Mouse (Mus musculus) heart, adult 2 months (tissue): ENCODE data around the gene Rhobtb1. TPM values are rescaled to one million over a fixed set of nuclear protein-coding genes. Genes with fewer than 3 reads are reported as not detected.

Source experiments
- DNase-seq, 2 experiments: peaks; one replicate each; pipeline ENCODE4 v3.0.0; 2021
- H3K27ac ChIP-seq: fragments of 200-600 bp; 2 replicates; pipeline ENCODE4 v1.8.1; 2022
- H3K27me3 ChIP-seq: fragments of 200-500 bp; 2 replicates; pipeline ENCODE4 v1.6.1; 2012; ENCODE audit warnings: mild to moderate bottlenecking, low read length, inconsistent platforms, mixed read lengths; ENCODE audit not compliant: control insufficient read depth, insufficient read depth
- H3K36me3 ChIP-seq: fragments of 200-500 bp; 2 replicates; pipeline ENCODE4 v1.6.1; 2012; ENCODE audit warnings: low read length, inconsistent platforms; ENCODE audit not compliant: control insufficient read depth, insufficient read depth
- H3K4me1 ChIP-seq: fragments of 200-500 bp; 2 replicates; pipeline ENCODE4 v1.6.1; 2011; ENCODE audit warnings: low read length; ENCODE audit not compliant: control insufficient read depth, insufficient read depth
- H3K4me3 ChIP-seq: fragments of 200-600 bp; 2 replicates; pipeline ENCODE4 v1.8.1; 2022
- H3K79me2 ChIP-seq: fragments of 200-500 bp; replicated peaks from 2 replicates; pipeline ENCODE4 v1.6.1; 2012; ENCODE audit warnings: mild to moderate bottlenecking, inconsistent platforms, low read length, moderate library complexity, mixed read lengths; ENCODE audit not compliant: control insufficient read depth, insufficient read depth
- H3K9ac ChIP-seq: fragments of 200-500 bp; 2 replicates; pipeline ENCODE4 v1.6.1; 2012; ENCODE audit warnings: low read depth, mild to moderate bottlenecking, control low read depth, inconsistent platforms, low read length, mixed read lengths
- CTCF ChIP-seq: fragments of 200-600 bp; IDR thresholded peaks from 2 replicates; pipeline ENCODE4 v1.8.1; 2022; ENCODE audit warnings: antibody characterized with exemption, mild to moderate bottlenecking, moderate library complexity
- EP300 ChIP-seq: fragments of 200-500 bp; IDR thresholded peaks from 2 replicates; pipeline ENCODE4 v1.6.1; 2011; ENCODE audit warnings: low read depth, low read length, control low read depth; ENCODE audit not compliant: insufficient read depth
- POLR2A ChIP-seq: fragments of 200-500 bp; IDR thresholded peaks from 2 replicates; pipeline ENCODE4 v1.6.1; 2011; ENCODE audit warnings: mild to moderate bottlenecking, low read depth, low read length, control low read depth; ENCODE audit not compliant: insufficient read depth
- WGBS: fragments of 180-500 bp; shearing (Covaris S2); methylation state at CpG from one replicate; pipeline ENCODE4 v1.1.7; 2018; 5-methylcytosine and 5-hydroxymethylcytosine counted together
- intact Hi-C: fragments of 180-260 bp; cut with DNase I; formaldehyde crosslinking; loops from one replicate; pipeline ENCODE4 v1.15.1; 2025
- polyA plus RNA-seq: library from polyadenylated mRNA; depleted of rRNA; stranded (reverse); fragments of >200 nt; gene quantifications from 2 replicates; pipeline ENCODE4 v1.2.3, GENCODE M21; 2012
- total RNA-seq, 2 experiments: library from RNA; stranded (reverse); gene quantifications; 2 replicates each; pipeline ENCODE4 v1.2.3; 2021

Rhobtb1 gene
- total and polyA plus RNA-seq, 3 experiments = 65.5 to 160 (median 123) TPM

DNA sequence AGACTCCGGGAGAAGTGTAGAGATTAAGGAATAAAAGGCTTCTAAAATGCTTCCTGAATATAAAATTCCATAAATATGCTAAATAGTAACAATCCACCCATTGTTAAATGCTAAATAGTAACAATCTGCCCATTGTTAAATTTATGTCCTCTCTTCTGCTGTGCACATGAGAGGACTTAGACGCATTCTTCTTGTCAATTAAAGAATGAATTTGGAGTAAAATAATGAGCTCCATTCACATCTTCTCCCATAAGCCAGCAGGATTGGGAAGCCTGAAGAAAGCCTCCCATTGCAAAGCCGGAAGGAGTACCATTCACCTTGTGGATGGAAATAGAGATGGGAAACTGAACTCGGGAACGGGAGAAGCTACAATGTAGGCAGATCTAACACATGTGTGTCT, 20.6 kb upstream of the Rhobtb1 start:
- no peak for DNase-seq
- Histone ChIP-seq H3K27ac (no peak overlapping the region), H3K27me3 (no peaks in the 10 kb centered on the region), H3K4me3 (no peak overlapping the region), H3K36me3 (no peaks in the 10 kb centered on the region), H3K9ac (no peak overlapping the region), H3K4me1 (no peaks in the 10 kb centered on the region), H3K79me2 (no peaks in the 10 kb centered on the region)
- intact Hi-C loops = no loop called here
- 78% methylated on average over 5 of the region's 5 CpGs for WGBS
- TF ChIP-seq POLR2A (no peak), CTCF (no peak), EP300 (no peak)

DNA sequence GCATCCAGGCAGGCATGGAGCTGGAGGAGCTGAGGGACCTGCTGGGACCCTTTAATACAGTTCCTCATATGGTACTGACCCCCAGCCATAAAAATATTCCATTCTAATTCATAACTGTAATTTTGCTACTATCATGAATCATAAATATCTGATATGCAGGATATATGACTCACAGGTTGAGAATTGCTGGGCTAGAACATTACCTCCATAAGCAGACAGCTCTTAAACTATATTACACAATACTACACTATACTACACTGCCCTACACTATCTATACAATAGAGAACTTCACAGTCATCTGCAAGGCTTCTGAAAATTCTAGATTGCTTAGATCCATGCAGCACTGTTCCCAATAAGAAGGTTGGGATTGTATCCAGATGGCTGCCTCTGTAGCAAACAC, 16.9 kb upstream of the Rhobtb1 start:
- no peak for DNase-seq
- no peaks in the 10 kb centered on the region for H3K27me3 ChIP-seq
- intact Hi-C loops = no loop called here
- H3K9ac ChIP-seq = no peak overlapping the region
- H3K4me3 ChIP-seq = no peak overlapping the region
- TF ChIP-seq POLR2A (no peak), CTCF (no peak), EP300 (no peak)
- no peaks in the 10 kb centered on the region for H3K4me1 ChIP-seq
- no peaks in the 10 kb centered on the region for H3K36me3 ChIP-seq
- no peak overlapping the region for H3K27ac ChIP-seq
- no peaks in the 10 kb centered on the region for H3K79me2 ChIP-seq

DNA sequence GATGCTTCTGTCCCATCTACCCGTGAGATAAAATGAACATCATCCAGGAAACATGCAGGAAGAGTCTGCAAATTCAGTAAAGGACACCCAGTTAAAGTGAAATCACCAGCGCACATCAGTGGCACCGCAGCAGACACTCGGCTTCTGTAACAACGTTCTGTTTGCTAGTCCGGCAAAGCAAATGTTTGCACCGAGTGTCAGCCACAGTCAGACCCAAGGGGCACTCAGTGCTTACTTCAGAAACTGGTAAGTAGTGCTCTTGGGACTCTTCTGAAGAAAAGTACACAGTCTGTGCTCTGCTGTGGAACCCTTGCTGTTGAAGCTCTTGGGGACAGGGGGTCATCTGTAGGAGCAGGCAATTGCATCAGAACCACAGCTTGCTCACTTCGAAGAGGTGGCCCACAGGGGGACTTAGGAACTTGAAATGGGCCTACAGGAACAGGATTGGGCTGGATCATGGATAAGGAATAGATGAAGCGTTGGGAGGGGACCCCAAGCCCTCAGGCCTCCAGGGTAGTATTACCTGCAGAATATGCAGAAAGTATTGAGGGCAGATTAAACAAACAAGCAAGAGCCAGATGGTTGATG, 14.9 kb upstream of the Rhobtb1 start:
- H3K27ac ChIP-seq = no peak overlapping the region
- WGBS = 42% methylated on average over 9 of the region's 9 CpGs
- TF ChIP-seq CTCF = no peak
- TF ChIP-seq POLR2A = no peak
- no peak for TF ChIP-seq EP300
- H3K36me3 ChIP-seq = no peaks in the 10 kb centered on the region
- no peak for DNase-seq
- H3K27me3 ChIP-seq = no peaks in the 10 kb centered on the region
- no peak overlapping the region for H3K4me3 ChIP-seq
- intact Hi-C loops = no loop called here
- no peaks in the 10 kb centered on the region for H3K79me2 ChIP-seq
- no peak overlapping the region for H3K9ac ChIP-seq
- H3K4me1 ChIP-seq = no peaks in the 10 kb centered on the region

DNA sequence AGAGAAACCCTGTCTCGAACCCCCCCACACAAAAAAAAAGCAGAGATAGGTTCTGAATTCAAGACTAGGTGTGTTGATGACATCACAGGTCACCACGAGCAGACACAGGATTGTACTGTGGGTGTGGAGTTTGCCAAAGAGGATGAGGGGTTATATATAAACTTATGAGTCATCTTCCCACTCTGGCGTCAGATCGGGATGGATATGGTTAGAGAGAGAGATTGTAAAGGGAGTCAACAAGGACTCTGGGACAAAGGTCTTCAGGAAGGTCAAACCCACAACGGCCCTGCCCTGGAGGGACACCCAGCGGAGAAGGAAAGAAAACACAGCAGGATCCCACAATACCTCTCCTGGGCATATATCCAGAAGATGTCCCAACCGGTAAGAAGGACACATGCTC, 2.0 kb upstream of the Rhobtb1 start:
- H3K4me3 ChIP-seq = no peak overlapping the region
- no peaks in the 10 kb centered on the region for H3K79me2 ChIP-seq
- H3K4me1 ChIP-seq = no peaks in the 10 kb centered on the region
- 43% methylated on average over 7 of the region's 7 CpGs for WGBS
- H3K27me3 ChIP-seq = no peaks in the 10 kb centered on the region
- no peaks in the 10 kb centered on the region for H3K36me3 ChIP-seq
- H3K27ac ChIP-seq = no peak overlapping the region
- DNase-seq = no peak
- intact Hi-C loops = no loop called here
- TF ChIP-seq POLR2A (no peak), CTCF (no peak), EP300 (no peak)
- no peak overlapping the region for H3K9ac ChIP-seq

DNA sequence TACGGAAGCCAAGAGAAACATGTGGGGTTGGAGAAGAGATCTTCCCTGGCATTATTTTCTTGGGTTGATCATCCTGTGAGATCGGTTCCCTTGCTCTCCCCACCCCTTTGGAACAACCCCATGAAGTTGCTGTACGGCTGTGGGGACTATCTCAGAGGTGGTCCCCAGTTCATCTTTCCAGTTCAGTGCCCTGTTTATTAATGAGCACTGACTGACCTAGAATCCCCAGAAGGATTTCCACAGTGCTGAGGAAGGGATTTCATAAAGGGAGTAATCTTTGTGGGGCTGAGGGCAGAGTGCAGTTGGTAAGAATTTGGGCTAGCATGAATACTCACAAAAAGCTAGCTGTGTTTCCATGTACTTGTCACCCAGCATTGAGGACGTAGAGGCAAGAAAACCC, 1.7 kb downstream of the Rhobtb1 start:
- Histone ChIP-seq H3K9ac (no peak overlapping the region), H3K4me3 (no peak overlapping the region), H3K36me3 (no peaks in the 10 kb centered on the region), H3K27me3 (no peaks in the 10 kb centered on the region), H3K27ac (no peak overlapping the region), H3K79me2 (no peaks in the 10 kb centered on the region), H3K4me1 (no peaks in the 10 kb centered on the region)
- DNase-seq = no peak
- intact Hi-C loops = no loop called here
- TF ChIP-seq CTCF (no peak), EP300 (no peak), POLR2A (no peak)
- 76% methylated on average over 4 of the region's 4 CpGs for WGBS

DNA sequence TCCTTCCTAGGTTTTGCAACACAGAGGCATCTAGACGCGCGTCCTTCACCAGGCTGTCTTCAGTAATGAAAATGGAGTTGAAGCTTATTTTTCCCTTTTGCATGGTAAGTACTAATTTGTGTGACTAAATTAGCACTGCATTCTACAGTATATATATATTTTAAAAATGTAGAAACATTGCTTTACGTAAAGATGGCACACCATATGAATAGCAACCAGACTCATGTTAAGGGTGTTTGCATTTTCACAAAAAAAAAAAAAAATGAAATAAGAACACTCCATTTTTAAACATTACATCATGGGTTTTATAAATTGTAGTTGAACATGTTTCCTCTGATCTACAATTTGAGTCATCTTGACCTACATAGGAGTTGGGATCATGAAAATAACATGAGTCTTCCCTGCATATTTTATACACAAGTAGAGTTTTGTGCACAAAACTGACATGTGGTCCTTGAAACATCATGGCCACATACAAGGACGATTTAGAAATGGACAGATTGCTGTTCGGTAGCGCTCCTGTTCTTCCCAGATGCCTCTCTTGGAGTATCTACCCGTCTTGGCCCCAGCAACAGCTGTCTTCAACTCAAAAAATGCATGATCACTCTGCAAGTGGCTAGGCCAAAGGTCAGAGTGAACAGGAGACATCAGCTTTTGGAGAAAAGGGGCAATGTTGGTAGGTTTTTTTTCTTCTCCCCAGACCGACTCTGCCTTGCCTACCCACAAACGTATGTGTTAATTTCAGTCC, 4.4 kb downstream of the Rhobtb1 start:
- DNase-seq = no peak
- 90% methylated on average over 10 of the region's 10 CpGs for WGBS

More for the DNA sequence above, 4.4 kb downstream of the Rhobtb1 start:
- Histone ChIP-seq H3K9ac (no peak overlapping the region), H3K27ac (no peak overlapping the region), H3K79me2 (no peaks in the 10 kb centered on the region), H3K27me3 (no peaks in the 10 kb centered on the region), H3K4me1 (no peaks in the 10 kb centered on the region), H3K36me3 (no peaks in the 10 kb centered on the region), H3K4me3 (no peak overlapping the region)
- TF ChIP-seq EP300 = no peak
- TF ChIP-seq CTCF = no peak
- no peak for TF ChIP-seq POLR2A
- intact Hi-C loops = no loop called here
